Mouse (Mus musculus) CD4-positive, CD25-positive, alpha-beta regulatory T cell (primary cell): ENCODE measurements around the gene Gpr137c. TPM values are rescaled to one million over a fixed set of nuclear protein-coding genes. Genes with fewer than 3 reads are reported as not detected.

Experiments used
- polyA plus RNA-seq: library from polyadenylated mRNA; unstranded; fragments of 100-300 nt; shearing (Covaris generic); gene quantifications from one replicate; pipeline ENCODE4 v1.2.1, GENCODE M21; 2017

Gene Gpr137c
- polyA plus RNA-seq = 1.8 TPM

GRCm38 (mm10) chr14:45219281-45220089 is at the start of gene Gpr137c:
Gpr137c (plus strand) TSS chr14:45219717.

GRCm38 (mm10) chr14:45220090-45220956 is 806 bp downstream of the Gpr137c start, which contains the start of gene Txndc16:
Txndc16 (minus strand) TSS chr14:45220328.

GRCm38 (mm10) chr14:45318426-45319236 is 99.1 kb downstream of the Gpr137c start, which contains the start of gene Ero1l:
Ero1l (minus strand) TSS chr14:45318771.

GRCm38 (mm10) chr14:45329589-45330181 is 110.2 kb downstream of the Gpr137c start, which contains the start of gene Psmc6:
Psmc6 (plus strand) TSS chr14:45329788.

Other genes starting within 250 kb of the Gpr137c start
- 42.2 TPM for gene Ptger2, start 231.5 kb upstream of the Gpr137c start, polyA plus RNA-seq
- gene Txndc16, start 611 bp downstream of the Gpr137c start, polyA plus RNA-seq = 16.3 TPM
- gene Ero1l, start 99.1 kb downstream of the Gpr137c start, polyA plus RNA-seq = 42.3 TPM
- gene Psmc6, start 110.1 kb downstream of the Gpr137c start, polyA plus RNA-seq = 135 TPM
- gene Styx, start 131.4 kb downstream of the Gpr137c start, polyA plus RNA-seq = 7.1 TPM
- gene Gnpnat1, start 185.2 kb downstream of the Gpr137c start, polyA plus RNA-seq = 74.7 TPM